Mouse (Mus musculus): ENCODE measurements at regions not wholly inside any gene's neighbourhood (a gene's known extent, or its start where the extent isn't known, plus 50 kb on each side); places are given as distances from the start of the nearest gene placed in this dataset.

- TF ChIP-seq GATA1 (IDR thresholded peaks at IDR 0.05; ENCODE audit: low read length) (no peak), TAL1 (IDR thresholded peaks at IDR 0.05; ENCODE audit: low read length) (no peak)
Measured at GRCm38 (mm10) chrX:166749055-166749679, 163.6 kb upstream of the Egfl6 start.

Data from erythroblast, embryonic 14.5 days (primary cell).